Mouse (Mus musculus) bone marrow, adult 2 months (tissue): ENCODE results near the gene Cryl1.

Source experiments
- CTCF ChIP-seq: fragments of 200-500 bp; IDR thresholded peaks from 2 replicates; pipeline ENCODE4 v1.5.1; 2011; ENCODE audit warnings: low read length, control low read depth; ENCODE audit not compliant: control insufficient read depth, insufficient read depth
- POLR2A ChIP-seq: fragments of 200-500 bp; IDR thresholded peaks from 2 replicates; pipeline ENCODE4 v1.6.1; 2011; ENCODE audit warnings: low read depth, mild to moderate bottlenecking, control low read depth, low read length, borderline replicate concordance; ENCODE audit not compliant: control insufficient read depth

- TF ChIP-seq CTCF (no peak), POLR2A (no peak)
Observed at GRCm38 (mm10) chr14:57282591-57282990, 115.7 kb downstream of the Cryl1 start.
